ENCODE assay signal across 21 mouse cellular contexts in genomic region chr17:28609543-28609942, GRCm38 (mm10). TPM values are rescaled to one million over a fixed set of nuclear protein-coding genes. Genes with fewer than 3 reads are reported as not detected.
"Had no signal": no experiment of that assay in that cellular context is flagged by ENCODE, and none has a peak within 500 bp of the region (broad histone marks: within the 10 kb centered on the region; RNA-seq: fewer than 3 reads in every experiment).

No protein-coding gene starts in this region.

- H3K9me3 ChIP-seq: limb, embryonic 15.5 days; liver, embryonic 15.5 days; lung, embryonic 15.5 days; megakaryocyte, embryonic 14.5 days; neural tube, embryonic 13.5 days had no signal

- H3K27me3 ChIP-seq: limb, embryonic 15.5 days; liver, embryonic 15.5 days; lung, embryonic 15.5 days; megakaryocyte, embryonic 14.5 days; neural tube, embryonic 13.5 days had no signal

- H3K4me3 ChIP-seq: limb, embryonic 15.5 days; liver, embryonic 15.5 days; lung, embryonic 15.5 days; megakaryocyte, embryonic 14.5 days; neural tube, embryonic 13.5 days had no signal

- H3K4me1 ChIP-seq: limb, embryonic 15.5 days; lung, embryonic 15.5 days; neural tube, embryonic 13.5 days had no signal

- H3K4me2 ChIP-seq: limb, embryonic 15.5 days; liver, embryonic 15.5 days; lung, embryonic 15.5 days; midbrain, embryonic 11.5 days; neural tube, embryonic 13.5 days had no signal

- ATAC-seq: midbrain, embryonic 16.5 days had no signal

- DNase-seq: kidney, adult 11 months; layer of hippocampus, adult 9-11 months; layer of hippocampus, postnatal 36 days; lung, postnatal 14 days; retina, postnatal 1 day; right cerebral cortex, postnatal 4 days; spleen, adult 18-20 months; thymus, adult 2 months; thymus, postnatal 36 days had no signal

- H3K27ac ChIP-seq: limb, embryonic 15.5 days; liver, embryonic 15.5 days; lung, embryonic 15.5 days; macrophage; neural tube, embryonic 13.5 days had no signal

- H3K9ac ChIP-seq: limb, embryonic 15.5 days; liver, embryonic 15.5 days; lung, embryonic 15.5 days; neural tube, embryonic 13.5 days had no signal

RNA-seq across cellular contexts. Expression of gene Lhfpl5, which starts 34.1 kb away (rescaled TPM):
- polyA plus RNA-seq: macrophage had no signal

RNA-seq across cellular contexts. Expression of gene Clps, which starts 49.0 kb away (rescaled TPM):
- total RNA-seq: layer of hippocampus, postnatal 36 days; left cerebral cortex, adult 8-10 months; left cerebral cortex, postnatal 25 days had no signal
- polyA plus RNA-seq: kidney, embryonic 16.5 days; limb, embryonic 11.5 days; macrophage; midbrain, embryonic 11.5 days; midbrain, embryonic 16.5 days; neural tube, embryonic 13.5 days had no signal
